Mouse (Mus musculus): Measurements from ENCODE around the gene Acot2. TPM values are rescaled to one million over a fixed set of nuclear protein-coding genes. Genes with fewer than 3 reads are reported as not detected.
"Not testable (repeated sequence)": the region's sequence is repeated elsewhere in the genome, so short reads cannot be mapped to it uniquely, and the experiment has no call there.

The Acot2 gene
- total RNA-seq, 2 experiments from 2014 or later = 100 to 107 TPM

DNA sequence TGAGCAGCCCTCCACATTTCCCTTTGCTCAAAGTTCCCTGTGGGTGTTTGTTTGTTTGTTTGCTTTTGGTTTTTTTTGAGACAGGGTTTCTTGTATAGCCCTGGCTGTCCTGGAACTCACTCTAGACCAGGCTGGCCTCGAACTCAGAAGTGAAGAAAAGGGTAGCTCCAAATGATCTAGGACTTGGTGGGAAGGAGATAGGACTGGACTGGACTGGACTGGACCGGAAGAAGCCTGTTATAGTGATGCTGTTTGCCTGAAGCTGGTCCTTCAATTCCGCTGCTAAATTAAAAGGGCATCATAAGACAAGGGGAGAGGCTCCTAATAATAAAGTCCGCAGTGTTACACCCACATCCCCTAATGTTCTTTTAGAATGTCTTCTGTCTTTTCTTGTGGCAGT, 822 bp downstream of the Acot2 start:
- no peak for DNase-seq (ENCODE audit: low spot score)
- intact Hi-C loops (cut with DNase I) = loop anchor here (2.0 to 5.0 kb wide), 2 partner anchors 20 to 44 kb away; partner anchors contain the start of gene Acot1

DNA sequence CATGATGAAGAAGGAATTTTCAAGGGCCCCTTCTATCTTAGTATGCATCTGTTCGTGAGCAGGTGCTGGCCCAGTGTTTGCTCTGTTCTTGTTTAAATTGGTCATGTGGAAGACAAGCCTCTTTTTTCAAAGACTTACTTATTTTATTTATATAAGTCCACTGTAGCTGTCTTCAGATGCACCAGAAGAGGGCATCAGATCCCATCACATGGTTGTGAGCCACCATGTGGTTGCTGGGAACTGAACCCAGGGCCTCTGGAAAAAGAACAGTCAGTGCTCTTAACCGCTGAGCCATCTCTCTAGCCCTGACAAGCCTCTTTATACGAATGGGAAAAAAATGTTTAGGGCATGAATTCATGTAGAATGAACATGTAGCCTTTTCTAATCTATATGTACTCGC, 1.7 kb downstream of the Acot2 start:
- intact Hi-C loops (cut with DNase I) = loop anchor here (2.0 to 5.0 kb wide), 2 partner anchors 19 to 43 kb away; partner anchors contain the start of gene Acot1
- DNase-seq (ENCODE audit: low spot score) = no peak

- DNase-seq (ENCODE audit: low spot score) = no peak
- intact Hi-C loops (cut with DNase I) = no loop called here
Observed at GRCm38 (mm10) chr12:83997221-83997620, 9.6 kb downstream of the Acot2 start.

GRCm38 (mm10) chr12:83998341-83999107, 10.9 kb downstream of the Acot2 start:
- intact Hi-C loops (cut with DNase I) = no loop called here

GRCm38 (mm10) chr12:83999237-83999636, 11.6 kb downstream of the Acot2 start:
- intact Hi-C loops (cut with DNase I) = not testable (repeated sequence)
- DNase-seq (ENCODE audit: low spot score) = peak; percentile 8

More at GRCm38 (mm10) chr12:83998341-83999107, 10.9 kb downstream of the Acot2 start:
- no peak for DNase-seq (ENCODE audit: low spot score)

- DNase-seq (ENCODE audit: low spot score) = no peak
- intact Hi-C loops (cut with DNase I) = no loop called here
Observed at GRCm38 (mm10) chr12:84000418-84000817, 12.8 kb downstream of the Acot2 start.

DNA sequence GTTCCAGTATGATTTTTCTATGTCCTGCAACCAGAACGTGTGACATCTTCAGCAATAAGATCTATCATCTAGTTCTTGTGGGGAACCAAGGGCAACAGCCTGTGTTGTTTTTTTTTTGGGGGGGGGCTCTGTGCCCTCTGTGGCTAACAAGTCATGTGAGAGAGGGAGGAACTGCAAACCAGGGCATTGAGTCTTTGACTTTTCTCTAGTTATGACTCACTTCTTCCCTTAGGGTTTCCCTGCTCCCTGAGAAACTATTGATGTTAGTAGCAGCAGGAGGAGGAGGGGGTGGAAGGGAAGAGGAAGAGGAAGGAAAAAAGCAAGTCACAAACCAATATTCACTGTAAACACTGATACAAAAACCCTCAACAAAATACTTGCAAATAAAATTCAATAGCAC, 16.2 kb downstream of the Acot2 start:
- DNase-seq (ENCODE audit: low spot score) = no peak
- intact Hi-C loops (cut with DNase I) = no loop called here

GRCm38 (mm10) chr12:84008251-84008650, 20.6 kb downstream of the Acot2 start:
- DNase-seq (ENCODE audit: low spot score) = no peak
- intact Hi-C loops (cut with DNase I) = loop anchor here (2.0 kb wide), 1 partner anchor 19 kb away; no protein-coding TSS in a partner anchor

DNA sequence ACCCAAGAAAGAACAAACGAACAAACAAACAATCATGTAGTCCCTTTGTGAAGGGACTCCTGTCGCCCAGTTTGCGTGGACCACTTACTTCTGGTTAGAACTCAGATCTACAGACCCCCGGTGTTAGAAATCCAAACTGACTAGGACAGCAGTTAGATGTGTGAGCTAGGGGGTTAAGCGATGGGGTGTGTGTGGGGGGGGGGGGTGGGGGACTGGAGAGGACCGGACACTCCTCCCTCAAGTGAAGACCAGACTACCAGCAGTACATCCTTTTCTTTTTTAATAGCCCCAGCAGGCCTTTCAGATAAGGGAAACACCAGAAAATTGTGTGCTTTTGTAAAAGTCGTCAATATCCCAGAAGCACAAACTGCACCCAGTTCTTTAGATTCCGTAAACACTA, 21.1 kb downstream of the Acot2 start:
- no peak for DNase-seq (ENCODE audit: low spot score)
- intact Hi-C loops (cut with DNase I) = loop anchor here (2.0 kb wide), 1 partner anchor 20 kb away; no protein-coding TSS in a partner anchor

DNA sequence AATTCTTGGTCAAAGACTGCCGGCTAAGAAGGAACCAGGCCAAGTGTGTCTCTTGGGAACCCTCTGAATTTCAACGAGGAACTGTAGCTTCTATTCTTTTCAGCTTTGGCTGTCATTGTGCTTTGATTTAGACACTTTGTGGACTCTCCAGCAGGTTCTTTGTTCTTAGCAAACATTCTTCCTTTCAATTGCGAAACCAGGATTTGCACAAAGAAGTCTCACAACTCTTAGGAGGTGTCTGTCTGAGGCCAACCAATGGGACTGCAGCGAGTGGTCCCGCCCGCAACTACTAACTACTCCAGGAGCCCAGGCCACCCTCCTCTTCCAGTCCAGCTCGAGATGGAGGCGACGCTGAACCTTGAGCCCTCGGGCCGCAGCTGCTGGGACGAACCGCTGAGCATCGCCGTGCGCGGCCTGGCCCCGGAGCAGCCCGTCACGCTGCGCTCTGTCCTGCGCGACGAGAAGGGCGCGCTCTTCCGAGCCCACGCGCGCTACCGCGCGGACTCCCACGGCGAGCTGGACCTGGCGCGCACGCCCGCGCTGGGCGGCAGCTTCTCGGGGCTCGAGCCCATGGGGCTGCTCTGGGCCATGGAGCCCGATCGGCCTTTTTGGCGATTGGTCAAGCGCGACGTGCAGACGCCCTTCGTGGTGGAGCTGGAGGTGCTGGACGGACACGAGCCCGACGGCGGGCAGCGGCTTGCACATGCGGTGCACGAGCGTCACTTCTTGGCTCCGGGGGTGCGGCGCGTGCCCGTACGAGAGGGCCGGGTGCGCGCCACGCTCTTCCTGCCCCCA, 21.7 kb downstream of the Acot2 start, which contains the start of gene Acot1:
Gene Acot1, plus strand, starts transcription at position 320 of the 795 bp plus-strand sequence.
- intact Hi-C loops (cut with DNase I) = loop anchor here (2.0 kb wide), 1 partner anchor 21 kb away; no protein-coding TSS in a partner anchor
- DNase-seq (ENCODE audit: low spot score) = peak; percentile 68

GRCm38 (mm10) chr12:84010201-84010600, 22.5 kb downstream of the Acot2 start:
- intact Hi-C loops (cut with DNase I) = no loop called here
- no peak for DNase-seq (ENCODE audit: low spot score)

GRCm38 (mm10) chr12:84011251-84012040, 23.8 kb downstream of the Acot2 start:
- intact Hi-C loops (cut with DNase I) = no loop called here
- peak; percentile 17 for DNase-seq (ENCODE audit: low spot score)

DNA sequence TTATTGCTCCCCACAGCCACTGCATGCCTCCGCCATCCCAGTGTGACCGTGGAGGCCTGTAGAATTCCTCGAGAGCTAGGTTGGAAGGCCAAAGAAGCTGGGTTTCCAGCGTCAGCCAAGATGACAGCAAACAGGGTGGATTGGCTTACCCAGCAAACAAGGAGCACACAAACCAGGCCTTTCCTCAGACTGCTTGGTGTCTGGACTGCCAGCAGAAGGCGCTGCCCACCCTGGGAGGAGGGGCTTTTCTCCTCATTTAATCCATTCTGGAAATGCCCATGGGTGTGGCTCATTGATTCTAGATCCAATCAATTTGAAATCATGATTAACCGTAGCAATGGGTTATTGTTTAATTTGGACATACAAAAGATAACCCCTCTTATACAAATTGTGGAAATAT, 25.5 kb downstream of the Acot2 start:
- DNase-seq (ENCODE audit: low spot score) = no peak
- intact Hi-C loops (cut with DNase I) = no loop called here

GRCm38 (mm10) chr12:84013701-84014100, 26.0 kb downstream of the Acot2 start:
- intact Hi-C loops (cut with DNase I) = no loop called here
- DNase-seq (ENCODE audit: low spot score) = no peak

- intact Hi-C loops (cut with DNase I) = not testable (repeated sequence)
- peak; percentile 19 for DNase-seq (ENCODE audit: low spot score)
Observed at GRCm38 (mm10) chr12:84020528-84020927, 32.9 kb downstream of the Acot2 start.

DNA sequence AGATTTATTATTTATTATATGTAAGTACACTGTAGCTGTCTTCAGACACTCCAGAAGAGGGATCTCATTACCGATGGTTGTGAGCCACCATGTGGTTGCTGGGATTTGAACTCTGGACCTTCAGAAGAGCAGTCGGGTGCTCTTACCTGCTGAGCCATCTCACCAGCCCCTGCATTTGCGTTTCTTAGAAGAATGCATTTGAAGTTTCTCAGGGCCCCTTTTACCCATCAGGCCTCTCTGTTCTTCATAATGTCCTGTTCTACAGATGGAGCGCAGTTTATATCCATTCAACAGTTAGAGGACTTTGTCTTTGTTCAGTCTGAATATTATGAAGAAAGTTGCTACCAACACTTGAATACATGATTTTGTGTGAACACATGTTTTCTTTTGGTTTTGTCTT, 34.6 kb downstream of the Acot2 start:
- intact Hi-C loops (cut with DNase I); DNase-seq (ENCODE audit: low spot score): not testable (repeated sequence)

GRCm38 (mm10) chr12:84023052-84023745, 35.5 kb downstream of the Acot2 start:
- intact Hi-C loops (cut with DNase I) = no loop called here
- DNase-seq (ENCODE audit: low spot score) = no peak

DNA sequence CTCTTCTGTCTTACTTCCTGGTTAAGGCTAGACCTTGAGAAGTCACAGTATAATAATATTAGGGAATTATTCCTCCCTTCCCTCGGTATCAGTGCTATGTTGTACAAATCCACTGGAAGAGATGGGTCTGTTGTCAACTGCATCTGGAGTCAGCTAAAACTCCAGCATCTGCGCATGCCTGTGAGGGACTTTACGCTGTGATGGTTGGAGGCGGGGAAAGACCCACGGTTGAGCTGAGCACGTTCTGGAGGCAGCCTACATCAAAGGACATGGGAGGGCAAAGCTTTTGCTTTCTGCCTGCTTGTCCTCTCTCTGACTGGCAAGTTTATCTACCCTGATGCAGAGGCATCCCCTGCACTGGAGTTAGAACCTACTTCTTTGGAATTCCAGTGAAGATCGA, 38.2 kb downstream of the Acot2 start:
- DNase-seq (ENCODE audit: low spot score) = no peak
- intact Hi-C loops (cut with DNase I) = no loop called here

- DNase-seq (ENCODE audit: low spot score); intact Hi-C loops (cut with DNase I): not testable (repeated sequence)
Observed at GRCm38 (mm10) chr12:84028328-84028727, 40.7 kb downstream of the Acot2 start.
